Mouse (Mus musculus): ENCODE measurements around the gene Chat.

Chat gene

DNA sequence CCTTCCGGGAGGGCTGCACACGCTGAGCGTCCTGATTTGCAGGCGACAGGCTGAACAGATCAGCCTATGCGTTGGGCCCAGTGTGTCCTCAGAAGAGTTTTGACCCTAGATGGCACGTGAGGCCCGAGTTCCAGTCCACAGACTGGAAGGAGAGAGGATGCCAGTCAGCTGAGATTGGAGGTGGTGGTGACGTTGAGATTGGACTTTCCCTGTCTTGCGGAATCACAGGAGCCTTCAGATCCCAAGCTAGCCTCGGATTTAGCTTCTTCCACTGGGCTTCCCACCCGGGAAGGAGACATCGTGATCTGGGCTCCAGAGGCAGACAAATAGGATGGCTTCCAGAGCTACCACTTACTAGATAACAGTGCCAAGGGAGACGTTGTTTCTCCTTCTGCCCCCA lies at the start of gene Chat:
TSS of gene Chat (minus strand) at position 101 of the 400 bp plus-strand sequence.
- no peak for DNase-seq (ENCODE audit: extremely low read depth, insufficient read length, low spot score)

DNA sequence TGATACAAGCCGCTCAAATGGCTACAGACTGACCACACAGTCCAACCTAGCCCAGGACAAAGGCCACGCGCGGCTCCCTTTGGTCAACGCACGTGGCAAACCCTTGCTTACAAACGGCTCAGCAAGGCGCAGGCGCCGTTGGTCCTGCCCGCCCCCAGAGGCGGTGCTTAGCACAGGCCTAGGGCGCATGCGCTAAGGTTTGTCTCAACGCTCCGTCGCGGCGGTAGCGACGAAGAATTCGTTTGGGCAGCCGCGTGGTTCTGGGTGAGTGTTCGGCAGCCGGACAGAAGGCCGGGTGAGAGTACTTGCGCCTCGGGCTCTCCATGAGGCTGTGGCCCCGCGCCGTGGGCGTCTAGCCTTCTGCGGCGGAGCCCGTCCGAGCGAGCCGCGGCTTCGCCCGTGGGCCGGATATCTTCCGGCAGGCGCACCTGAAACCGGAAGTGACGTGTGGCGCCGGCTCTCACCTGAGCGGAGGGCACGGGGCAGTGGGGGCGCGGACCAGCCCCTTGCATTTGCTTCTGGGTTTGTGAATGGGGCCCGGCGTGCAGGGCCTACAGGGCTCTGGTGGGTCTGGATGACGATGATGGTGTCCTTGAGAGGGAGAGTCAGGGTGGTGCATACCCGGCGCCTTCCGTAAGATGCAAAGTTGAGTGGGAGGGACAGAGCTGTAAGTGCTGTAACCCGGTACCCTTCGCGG lies 47.7 kb upstream of the Chat start, which contains the start of gene Ercc6:
TSS of gene Ercc6 (plus strand) at position 186 of the 697 bp plus-strand sequence.
- DNase-seq (ENCODE audit: extremely low read depth, insufficient read length, low spot score): peak; percentile 93

GRCm38 (mm10) chr14:32512912-32513311 lies 47.1 kb upstream of the Chat start:
- no peak for DNase-seq (ENCODE audit: extremely low read depth, insufficient read length, low spot score)

DNA sequence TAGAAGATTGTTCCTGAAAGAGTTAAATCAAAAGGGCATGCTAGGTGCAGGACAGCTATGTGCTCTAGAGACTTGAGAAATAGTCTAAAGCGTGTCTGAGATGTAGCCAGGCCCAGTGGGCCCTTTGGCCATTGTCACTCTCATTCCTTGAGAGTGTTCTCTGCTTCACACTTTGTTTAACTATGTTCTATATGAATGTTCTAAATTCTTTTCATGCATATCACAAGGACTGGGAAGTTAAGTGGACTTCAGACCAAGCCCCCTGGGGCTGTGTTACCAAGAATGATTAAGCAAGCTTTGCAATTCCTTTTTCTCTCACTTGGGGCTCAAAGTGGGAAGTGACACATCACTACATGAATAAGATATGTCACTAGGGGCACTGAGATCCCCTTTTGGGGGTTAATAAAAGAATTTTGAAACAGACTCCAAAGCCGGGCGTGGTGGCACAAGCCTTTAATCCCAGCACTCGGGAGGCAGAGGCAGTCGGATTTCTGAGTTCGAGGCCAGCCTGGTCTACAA lies 43.7 kb upstream of the Chat start:
- no peak for DNase-seq (ENCODE audit: extremely low read depth, insufficient read length, low spot score)

- DNase-seq (ENCODE audit: extremely low read depth, insufficient read length, low spot score): no peak
Measured at GRCm38 (mm10) chr14:32508105-32508835, 42.5 kb upstream of the Chat start.

GRCm38 (mm10) chr14:32507216-32507615 lies 41.4 kb upstream of the Chat start:
- DNase-seq (ENCODE audit: extremely low read depth, insufficient read length, low spot score): no peak

DNA sequence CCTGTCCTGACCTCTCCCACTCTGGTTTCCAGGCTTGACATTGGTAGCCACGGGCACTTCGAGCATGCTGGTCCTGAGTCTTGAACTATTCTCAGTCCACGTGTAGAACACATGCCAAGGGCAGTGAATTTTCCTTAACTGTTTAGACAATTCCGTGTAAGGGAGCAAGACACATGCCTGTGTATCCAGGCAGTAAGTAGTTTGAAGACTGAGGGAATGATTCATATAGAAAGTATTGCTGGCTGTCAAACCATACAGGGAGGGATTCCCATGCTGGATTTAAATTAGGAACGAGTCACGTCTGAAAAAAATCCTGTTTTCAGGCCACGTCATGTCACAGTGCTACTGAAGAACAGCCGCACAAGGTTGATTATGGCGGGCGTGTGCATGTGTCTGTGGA lies 40.5 kb upstream of the Chat start:
- DNase-seq (ENCODE audit: extremely low read depth, insufficient read length, low spot score): peak; percentile 18

DNA sequence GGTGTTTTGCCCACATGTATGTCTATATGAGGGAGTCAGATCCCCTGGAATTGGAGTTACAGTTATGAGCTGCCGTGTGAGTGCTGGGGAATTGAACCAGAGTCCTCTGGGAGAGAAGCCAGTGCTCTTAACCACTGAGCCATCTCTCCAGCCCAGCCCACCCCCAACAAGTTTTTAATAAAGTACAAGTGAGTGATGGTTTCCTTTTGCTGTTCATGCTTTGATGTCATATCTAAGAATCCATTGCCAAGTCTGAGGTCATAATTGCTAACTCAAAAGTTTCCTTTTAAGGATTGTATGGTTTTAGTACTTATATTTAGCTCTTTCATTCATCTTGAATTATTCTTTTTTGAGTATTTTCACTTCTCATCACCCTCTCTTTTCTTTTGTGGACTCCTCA lies 38.1 kb upstream of the Chat start:
- no peak for DNase-seq (ENCODE audit: extremely low read depth, insufficient read length, low spot score)

DNA sequence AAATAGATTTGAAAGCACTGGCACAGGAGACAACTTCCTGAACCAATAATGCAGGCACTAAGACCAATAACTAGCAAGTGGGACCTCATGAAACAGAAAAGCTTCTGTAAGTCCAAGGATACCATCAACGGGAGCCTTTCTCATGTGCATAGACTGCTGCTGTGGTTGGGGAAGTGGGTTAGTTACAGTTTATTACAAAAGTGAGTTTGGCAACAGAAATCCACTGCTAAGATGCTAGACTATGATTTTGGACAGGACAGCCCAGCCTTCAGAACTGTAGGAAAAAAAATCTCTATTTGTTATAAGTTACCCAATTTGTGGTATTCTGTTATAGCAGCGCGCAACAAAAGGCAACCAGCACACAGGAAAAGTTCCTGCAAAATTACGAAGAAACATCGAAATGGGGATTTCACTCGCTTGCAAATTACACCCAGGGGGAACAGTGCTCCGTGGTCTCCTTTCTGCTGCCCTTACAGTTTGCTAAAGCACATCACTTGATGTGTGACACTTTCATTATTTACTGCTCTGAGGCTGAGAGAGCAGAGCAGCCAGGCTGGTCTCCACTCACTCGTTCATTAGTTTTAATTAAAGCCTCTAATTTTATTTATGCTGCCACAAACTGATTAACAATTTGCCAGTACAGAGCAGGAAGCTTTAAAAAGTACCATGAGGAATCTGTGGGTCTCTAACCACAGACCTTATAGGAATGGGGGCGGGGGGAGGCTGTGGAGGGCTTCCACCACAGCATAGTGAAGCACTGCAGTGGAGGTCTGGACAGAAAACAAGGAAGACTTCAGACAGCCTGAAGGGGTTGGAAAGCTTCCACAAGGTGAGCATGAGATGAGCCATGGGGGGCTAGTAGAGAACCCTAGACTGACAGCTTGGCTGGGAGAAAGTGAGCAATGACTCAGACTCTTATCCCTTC lies 37.2 kb upstream of the Chat start:
- no peak for DNase-seq (ENCODE audit: extremely low read depth, insufficient read length, low spot score)

DNA sequence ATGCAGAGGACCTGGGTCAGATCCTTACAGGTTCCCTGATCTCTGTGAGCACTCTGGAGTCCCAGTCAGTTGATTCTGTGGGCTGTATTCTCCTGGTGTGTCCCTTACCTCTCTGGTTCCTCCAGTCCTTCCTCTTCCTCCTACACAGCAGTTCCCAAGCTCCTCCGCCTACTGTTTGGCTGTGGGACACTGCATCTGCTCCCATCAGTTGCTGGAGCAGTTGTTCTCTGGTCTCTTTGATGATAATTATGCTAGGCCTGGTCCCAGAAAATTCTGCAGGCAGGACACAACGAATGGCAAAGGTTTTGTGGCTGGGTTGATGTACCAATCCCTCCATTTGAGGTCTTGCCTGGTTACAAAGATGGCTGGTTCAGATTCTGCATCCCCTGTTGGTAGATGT lies 35.5 kb upstream of the Chat start:
- no peak for DNase-seq (ENCODE audit: extremely low read depth, insufficient read length, low spot score)

- no peak for DNase-seq (ENCODE audit: extremely low read depth, insufficient read length, low spot score)
Measured at GRCm38 (mm10) chr14:32496115-32496850, 30.5 kb upstream of the Chat start.

DNA sequence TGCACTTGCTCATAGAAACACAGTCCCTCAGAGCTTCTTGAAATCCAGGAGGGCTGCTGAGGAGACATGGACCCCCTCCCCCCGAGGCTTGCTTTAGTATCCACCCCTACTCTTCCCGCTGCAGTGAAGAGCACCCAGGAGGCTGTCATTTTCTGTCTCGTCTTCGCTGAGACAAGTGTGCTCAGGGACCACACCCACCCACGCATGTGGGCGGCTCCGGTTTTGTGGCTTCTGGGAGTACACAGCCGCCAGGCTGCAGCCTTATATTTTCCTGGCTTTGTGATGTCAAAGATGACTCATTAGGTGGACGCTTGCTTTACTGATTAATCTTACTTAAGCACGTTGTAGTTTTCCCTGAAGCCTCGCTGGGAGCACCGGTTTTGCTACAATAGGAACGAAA lies 26.7 kb upstream of the Chat start:
- peak; percentile 67 for DNase-seq (ENCODE audit: extremely low read depth, insufficient read length, low spot score)

DNA sequence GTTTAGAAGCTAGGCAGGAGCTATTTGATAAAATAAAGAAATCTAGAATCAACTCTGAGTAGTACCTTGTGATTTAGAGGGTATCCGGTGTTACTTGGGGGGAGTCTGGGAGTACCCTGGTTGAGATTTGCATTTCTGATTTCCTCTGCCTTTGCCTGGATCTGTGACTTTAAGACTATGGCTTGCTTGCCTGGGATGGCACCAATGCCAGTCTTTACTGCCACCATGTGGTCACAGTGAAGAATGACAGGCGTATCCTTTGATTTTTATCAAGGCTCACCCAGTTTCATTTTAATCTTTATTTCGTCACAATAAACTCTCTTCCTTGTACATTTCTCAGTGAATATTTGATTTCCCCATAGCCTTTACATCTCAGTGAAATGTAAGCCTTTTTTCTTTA lies 16.3 kb upstream of the Chat start:
- no peak for DNase-seq (ENCODE audit: extremely low read depth, insufficient read length, low spot score)

DNA sequence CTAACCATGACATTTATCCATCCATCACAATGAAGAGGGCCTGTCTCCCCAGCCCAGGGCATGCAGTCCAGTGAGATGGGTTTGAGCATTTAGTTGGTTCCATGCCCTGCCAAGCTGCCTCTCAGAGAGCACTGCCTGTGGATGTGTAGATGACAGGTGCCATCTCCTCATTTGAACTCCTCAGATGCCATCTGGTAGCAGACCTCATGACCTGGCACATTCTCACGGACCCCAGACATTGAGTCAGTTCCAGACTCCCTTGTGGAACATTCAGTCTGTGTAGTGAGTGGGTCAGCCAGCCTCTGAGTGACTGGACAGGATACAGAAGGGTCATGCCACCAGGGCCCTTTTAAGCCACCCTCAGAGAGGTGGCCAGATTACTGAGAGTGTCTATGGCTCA lies 11.8 kb upstream of the Chat start:
- DNase-seq (ENCODE audit: extremely low read depth, insufficient read length, low spot score): no peak

- no peak for DNase-seq (ENCODE audit: extremely low read depth, insufficient read length, low spot score)
Measured at GRCm38 (mm10) chr14:32476559-32476958, 10.8 kb upstream of the Chat start.

DNA sequence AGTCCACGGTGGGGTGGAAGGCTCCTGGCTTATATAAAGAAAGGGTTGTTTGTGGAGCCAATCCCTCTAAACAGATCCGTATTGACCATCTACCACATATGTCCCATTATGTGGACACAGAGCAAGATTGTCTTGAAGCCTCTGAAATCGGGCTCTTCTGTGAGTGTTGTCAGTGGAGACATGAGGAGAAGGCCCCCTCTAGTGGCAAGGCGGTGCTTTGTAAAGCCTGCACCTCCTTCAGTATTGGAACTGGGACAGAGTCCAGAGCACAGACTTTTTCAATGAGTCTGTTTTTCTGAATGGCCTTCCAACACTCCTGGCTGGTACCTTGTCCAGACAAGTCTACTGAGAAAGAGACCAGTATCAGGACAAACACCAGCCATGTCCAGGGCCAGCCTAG lies 7.2 kb upstream of the Chat start:
- DNase-seq (ENCODE audit: extremely low read depth, insufficient read length, low spot score): no peak

GRCm38 (mm10) chr14:32467606-32468005 lies 1.8 kb upstream of the Chat start:
- no peak for DNase-seq (ENCODE audit: extremely low read depth, insufficient read length, low spot score)

DNA sequence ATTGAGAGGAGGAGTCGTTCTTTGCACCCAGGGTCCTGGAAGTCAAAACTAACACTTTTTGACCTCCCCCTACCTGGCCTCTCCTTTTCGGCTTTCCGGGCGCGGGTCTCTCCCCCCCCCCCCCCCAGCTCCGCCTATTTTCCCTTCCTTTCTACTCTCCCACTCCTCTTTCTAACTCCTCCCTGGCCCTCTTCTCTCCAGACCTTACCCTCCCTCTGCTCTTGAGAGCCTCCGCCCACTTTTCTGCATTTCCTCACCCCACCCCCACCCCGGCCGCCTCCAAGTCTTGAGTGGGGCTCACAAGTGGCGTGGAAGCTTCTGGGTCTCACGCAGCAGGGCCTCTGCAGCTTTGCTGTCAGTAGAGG lies 301 bp downstream of the Chat start:
- DNase-seq (ENCODE audit: extremely low read depth, insufficient read length, low spot score): no peak

DNA sequence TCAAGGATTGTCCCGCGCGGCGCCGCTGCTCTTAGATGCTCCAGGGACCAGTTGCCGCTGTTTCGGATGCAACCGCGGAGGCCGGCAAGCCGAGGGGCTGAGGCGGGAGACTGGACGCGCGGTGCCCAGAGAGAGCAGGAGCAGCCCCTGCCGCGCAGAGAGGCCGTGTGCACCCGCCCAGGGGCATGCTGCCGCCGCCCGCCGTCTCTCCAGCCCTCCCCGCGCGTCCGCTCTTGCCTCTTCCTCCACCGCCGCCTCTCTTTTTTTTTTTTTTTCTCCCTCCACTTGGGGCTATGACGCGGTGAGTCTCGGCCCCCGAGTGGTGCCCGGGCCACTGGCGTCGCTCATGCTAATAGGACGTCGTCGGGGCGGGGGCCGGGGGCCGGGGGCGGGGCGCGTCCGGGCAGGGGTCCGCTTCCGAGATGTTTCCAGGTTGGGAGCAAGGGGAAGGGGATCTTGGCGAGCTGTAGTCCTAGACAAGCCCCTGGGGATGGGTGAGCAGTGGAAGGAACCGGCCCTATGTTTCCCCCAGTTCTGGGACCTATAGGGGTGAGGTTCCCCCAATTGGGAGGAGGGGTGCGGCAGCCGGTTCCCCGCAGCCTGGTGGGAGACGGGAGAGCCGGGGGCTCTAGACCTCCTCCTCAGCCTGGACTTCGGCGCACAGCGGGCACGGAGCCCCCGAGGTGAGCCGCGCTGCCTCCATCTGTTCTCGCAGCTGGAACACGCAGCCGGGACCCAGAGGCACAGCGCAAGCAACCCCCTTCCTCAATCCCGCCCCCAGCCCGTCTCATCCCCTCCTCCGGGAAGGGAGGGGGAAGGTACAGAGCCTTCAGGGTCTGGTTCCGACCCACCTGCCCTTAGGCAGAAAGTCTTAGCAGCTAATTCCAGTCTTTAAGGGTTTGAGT lies 936 bp downstream of the Chat start, which contains the start of gene Slc18a3:
TSS of gene Slc18a3 (minus strand) at position 250 of the 905 bp plus-strand sequence.
- DNase-seq (ENCODE audit: extremely low read depth, insufficient read length, low spot score): no peak
